Comparison of ENCODE assay signal across 8 mouse cellular contexts in the genomic region with DNA sequence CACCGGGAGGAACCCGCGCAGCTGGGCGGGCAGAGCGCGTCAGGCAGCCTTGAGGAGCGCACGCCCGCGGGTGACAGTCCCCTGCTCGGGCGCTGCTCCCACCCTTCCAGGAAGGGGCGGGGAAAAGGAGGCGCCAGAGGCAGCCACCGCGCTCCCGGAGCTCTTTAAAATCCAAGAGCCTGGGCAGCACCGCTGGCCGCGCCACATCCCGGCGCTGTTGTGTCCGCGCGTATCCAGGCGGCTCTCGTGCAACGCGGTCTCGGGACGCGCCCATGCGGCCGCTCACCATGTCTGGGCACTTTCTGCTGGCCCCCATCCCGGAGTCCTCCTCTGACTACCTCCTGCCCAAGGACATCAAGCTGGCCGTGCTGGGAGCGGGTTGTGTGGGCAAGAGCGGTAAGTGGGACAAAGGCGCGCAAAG. TPM values are rescaled to one million over a fixed set of nuclear protein-coding genes. Genes with fewer than 3 reads are reported as not detected.
DNase-seq lines count a peak whose midpoint lies in the region; ATAC-seq and TF ChIP-seq lines count a peak whose summit lies in the region.

A gene (plus strand): TSS at position 127 of the 421 bp plus-strand sequence.

- peak within 1 kb of the TSS; percentile 88 for H3K27ac ChIP-seq in heart, embryonic 10.5 days
- peak within 1 kb of the TSS; percentile 58 for H3K27ac ChIP-seq in limb, embryonic 14.5 days (replicated peaks; ENCODE audit: low read depth, low read length)
- peak within 1 kb of the TSS; percentile 71 for H3K27ac ChIP-seq in midbrain, embryonic 14.5 days (replicated peaks; ENCODE audit: low read depth, low read length)

- no peaks in the 10 kb centered on the region for H3K79me3 ChIP-seq in C2C12 (ENCODE audit: low read depth)

- ATAC-seq in limb, embryonic 14.5 days (ENCODE audit: low FRiP score, low read depth), result peak; percentile 89
- peak; percentile 92 for ATAC-seq in midbrain, embryonic 14.5 days (ENCODE audit: low FRiP score, low TSS enrichment)

- peak; percentile 83; the same call in 1 of the 2 replicates for TF ChIP-seq POLR2A in limb, embryonic 14.5 days (IDR thresholded peaks at IDR 0.05; ENCODE audit: borderline replicate concordance, extremely low read depth, insufficient read depth, insufficient read length)

- peaks cover 8% of the 10 kb centered on the region for H3K36me3 ChIP-seq in C2C12 (ENCODE audit: control insufficient read depth, insufficient read depth)
- H3K36me3 ChIP-seq in erythroblast, embryonic 14.5 days (ENCODE audit: control insufficient read depth), result no peaks in the 10 kb centered on the region
- no peaks in the 10 kb centered on the region for H3K36me3 ChIP-seq in heart, embryonic 10.5 days
- no peaks in the 10 kb centered on the region for H3K36me3 ChIP-seq in limb, embryonic 14.5 days (ENCODE audit: control insufficient read depth, insufficient read depth, low read length)
- no peaks in the 10 kb centered on the region for H3K36me3 ChIP-seq in midbrain, embryonic 14.5 days (ENCODE audit: control insufficient read depth, insufficient read depth, low read length)

- no peak for TF ChIP-seq CTCF in C2C12 (IDR thresholded peaks at IDR 0.05; ENCODE audit: control insufficient read depth, insufficient read depth, insufficient read length)

- H3K9me3 ChIP-seq in erythroblast, embryonic 14.5 days (ENCODE audit: control insufficient read depth, low read length), result no peaks in the 10 kb centered on the region; the same call in 1 of the 2 replicates
- no peaks in the 10 kb centered on the region for H3K9me3 ChIP-seq in heart, embryonic 10.5 days
- H3K9me3 ChIP-seq in limb, embryonic 14.5 days (ENCODE audit: control insufficient read depth, low read length), result no peaks in the 10 kb centered on the region
- H3K9me3 ChIP-seq in midbrain, embryonic 14.5 days (ENCODE audit: control insufficient read depth, low read length), result no peaks in the 10 kb centered on the region

- peak within 1 kb of the TSS; percentile 64 for H3K9ac ChIP-seq in limb, embryonic 14.5 days (ENCODE audit: low read depth, low read length, severe bottlenecking)
- peak within 1 kb of the TSS; percentile 68 for H3K9ac ChIP-seq in midbrain, embryonic 14.5 days (replicated peaks; ENCODE audit: low read length)

- DNase-seq in brain, adult 2 months (ENCODE audit: low read depth, low spot score), result peak; percentile 88
- peak; percentile 93 for DNase-seq in heart, embryonic 10.5 days (ENCODE audit: low spot score)
- DNase-seq in kidney, adult 9 months, result peak; percentile 76
- DNase-seq in limb, embryonic 14.5 days (ENCODE audit: low spot score), result peak; percentile 80
- DNase-seq in midbrain, embryonic 14.5 days, result peak; percentile 91
- peak; percentile 47 to 68 for DNase-seq in spleen, postnatal 4 days (ENCODE audit: low spot score in 2 of 2)

- 1% methylated on average over 40 of the region's 40 CpGs for WGBS in heart, embryonic 10.5 days
- WGBS in limb, embryonic 14.5 days, result under 1% methylated on average over 34 of the region's 40 CpGs
- WGBS in midbrain, embryonic 14.5 days, result under 1% methylated on average over 40 of the region's 40 CpGs

- peak within 1 kb of the TSS; percentile 33 for H3K4me3 ChIP-seq in C2C12 (ENCODE audit: insufficient read depth, poor library complexity, severe bottlenecking)
- H3K4me3 ChIP-seq in erythroblast, embryonic 14.5 days (replicated peaks), result peak within 1 kb of the TSS; percentile 54
- peak within 1 kb of the TSS; percentile 83 for H3K4me3 ChIP-seq in heart, embryonic 10.5 days
- peak within 1 kb of the TSS; percentile 54 for H3K4me3 ChIP-seq in limb, embryonic 14.5 days (replicated peaks; ENCODE audit: low read length)
- peak within 1 kb of the TSS; percentile 64 for H3K4me3 ChIP-seq in midbrain, embryonic 14.5 days (replicated peaks; ENCODE audit: low read depth, low read length)

- peak within 1 kb of the TSS; percentile 53 for H3ac ChIP-seq in C2C12 (ENCODE audit: control insufficient read depth, insufficient read length, low read depth)

- peak within 1 kb of the TSS; percentile 87 for H3K4me2 ChIP-seq in limb, embryonic 14.5 days (replicated peaks; ENCODE audit: low read depth, low read length, severe bottlenecking)
- peak within 1 kb of the TSS; percentile 97 for H3K4me2 ChIP-seq in midbrain, embryonic 14.5 days (ENCODE audit: low read length)

- no peaks in the 10 kb centered on the region for H3K79me2 ChIP-seq in C2C12 (ENCODE audit: control insufficient read depth, insufficient read depth)

- peaks cover 14% of the 10 kb centered on the region for H3K4me1 ChIP-seq in erythroblast, embryonic 14.5 days (ENCODE audit: control insufficient read depth)
- peaks cover 16% of the 10 kb centered on the region for H3K4me1 ChIP-seq in heart, embryonic 10.5 days
- H3K4me1 ChIP-seq in limb, embryonic 14.5 days (ENCODE audit: control insufficient read depth, insufficient read depth, low read length), result peaks cover 9% of the 10 kb centered on the region
- 0 out of 2 replicates have a peak, but pooled peaks cover 7% of the 10 kb centered on the region for H3K4me1 ChIP-seq in midbrain, embryonic 14.5 days (ENCODE audit: control insufficient read depth, insufficient read depth, low read length)

- no peaks in the 10 kb centered on the region for H3K27me3 ChIP-seq in C2C12 (ENCODE audit: control insufficient read depth, insufficient read depth, insufficient read length)
- H3K27me3 ChIP-seq in erythroblast, embryonic 14.5 days (ENCODE audit: control insufficient read depth), result peaks cover 44% of the 10 kb centered on the region
- no peaks in the 10 kb centered on the region for H3K27me3 ChIP-seq in heart, embryonic 10.5 days (ENCODE audit: insufficient read depth, poor library complexity, severe bottlenecking)
- H3K27me3 ChIP-seq in limb, embryonic 14.5 days (ENCODE audit: control insufficient read depth, insufficient read depth, low read length), result no peaks in the 10 kb centered on the region
- H3K27me3 ChIP-seq in midbrain, embryonic 14.5 days (ENCODE audit: control insufficient read depth, insufficient read depth, low read length), result no peaks in the 10 kb centered on the region

TF ChIP-seq in C2C12, 6 proteins besides CTCF, POLR2A, EP300 and RAD21:
- TF ChIP-seq CEBPB (IDR thresholded peaks at IDR 0.05; ENCODE audit: low read depth), result no peak
- no peak for TF ChIP-seq FOSL1 (IDR thresholded peaks at IDR 0.05; ENCODE audit: insufficient read depth, low read length, poor library complexity, severe bottlenecking)
- peak; percentile 59 for TF ChIP-seq MAX (IDR thresholded peaks at IDR 0.05)

RNA-seq across cellular contexts. Expression of the gene that starts here (rescaled TPM):
- 35.3 TPM for polyA plus RNA-seq in C2C12 (2012; fragmentation: generic; extraction: Trizol)
- 0.05 and 0.14 TPM in 2 replicates for polyA plus RNA-seq in erythroblast, embryonic 14.5 days (2012)
- polyA plus RNA-seq in heart, embryonic 10.5 days (2016; fragmentation: Nextera tagmentation; extraction: Ambion mirVana), result 11.1 and 15.1 TPM in 2 replicates
- polyA plus RNA-seq in limb, embryonic 14.5 days (2012; rRNA removed), result 5.9 and 7.8 TPM in 2 replicates
- 8.4 and 9.3 TPM in 2 replicates for polyA plus RNA-seq in limb, embryonic 14.5 days (2014; fragmentation: Nextera tagmentation; extraction: Ambion mirVana)
- 6.9 and 8.2 TPM in 2 replicates for polyA plus RNA-seq in midbrain, embryonic 14.5 days (2014; fragmentation: Nextera tagmentation; extraction: Ambion mirVana)

Comparison
In these comparisons a context has a peak if more than half of its experiments do, and no peak if none do; other contexts are left out.
1. Peak in every context shown above with its lines: DNase-seq, ATAC-seq, H3K4me3 ChIP-seq and H3K27ac ChIP-seq.
2. H3K4me3 ChIP-seq: peak in every context shown above with its lines; median percentile 83 in heart, embryonic 10.5 days; 64 in midbrain, embryonic 14.5 days; 54 in erythroblast, embryonic 14.5 days; 54 in limb, embryonic 14.5 days; 33 in C2C12.